In genomic region chr16:46010153-46010905, GRCm38 (mm10) we compare ENCODE assay signal across 8 mouse cellular contexts. TPM values are rescaled to one million over a fixed set of nuclear protein-coding genes. Genes with fewer than 3 reads are reported as not detected.
DNase-seq lines count a peak whose midpoint lies in the region; ATAC-seq and TF ChIP-seq lines count a peak whose summit lies in the region.

Gene Plcxd2 (minus strand): TSS chr16:46010218.

- WGBS in limb, embryonic 13.5 days, result under 1% methylated on average over 39 of the region's 39 CpGs
- under 1% methylated on average over 39 of the region's 39 CpGs for WGBS in midbrain, embryonic 15.5 days

- peak within 1 kb of the TSS; percentile 75; the same call in 1 of the 2 replicates for H3K27ac ChIP-seq in limb, embryonic 13.5 days
- peak within 1 kb of the TSS; percentile 81 for H3K27ac ChIP-seq in midbrain, embryonic 15.5 days

- ATAC-seq in erythroblast, adult 5-6 weeks (replicated peaks; ENCODE audit: low FRiP score, poor library complexity, severe bottlenecking), result peak; percentile 92
- ATAC-seq in limb, embryonic 13.5 days (ENCODE audit: low FRiP score, low read depth), result peak; percentile 99
- peak; percentile 99 for ATAC-seq in midbrain, embryonic 15.5 days (replicated peaks)

- TF ChIP-seq POLR2A in brain, embryonic 14.5 days (IDR thresholded peaks at IDR 0.05; ENCODE audit: borderline replicate concordance, extremely low read depth, insufficient read depth, insufficient read length, poor library complexity, severe bottlenecking), result peak; percentile 79; the same call in 1 of the 2 replicates

- H3K9ac ChIP-seq in limb, embryonic 13.5 days, result peak within 1 kb of the TSS; percentile 73
- H3K9ac ChIP-seq in midbrain, embryonic 15.5 days, result peak within 1 kb of the TSS; percentile 71

- H3K36me3 ChIP-seq in limb, embryonic 13.5 days, result no peaks in the 10 kb centered on the region
- H3K36me3 ChIP-seq in midbrain, embryonic 15.5 days (replicated peaks), result no peaks in the 10 kb centered on the region

- DNase-seq in A20 (ENCODE audit: low read depth, low spot score), result peak; percentile 97
- peak; percentile 98 for DNase-seq in brain, embryonic 14.5 days (ENCODE audit: low read depth)
- DNase-seq in heart, adult 9 months (ENCODE audit: low spot score in 2 of 2), result peak; percentile 95
- DNase-seq in kidney, adult 9 months, result peak; percentile 97
- DNase-seq in spleen, adult 18-20 months, result peak; percentile 90 to 93

- peaks cover 16% of the 10 kb centered on the region for H3K4me1 ChIP-seq in limb, embryonic 13.5 days
- H3K4me1 ChIP-seq in midbrain, embryonic 15.5 days, result peaks cover 19% of the 10 kb centered on the region

- H3K27me3 ChIP-seq in limb, embryonic 13.5 days, result peaks cover 14% of the 10 kb centered on the region
- H3K27me3 ChIP-seq in midbrain, embryonic 15.5 days (replicated peaks), result no peaks in the 10 kb centered on the region

- H3K9me3 ChIP-seq in limb, embryonic 13.5 days, result no peaks in the 10 kb centered on the region
- H3K9me3 ChIP-seq in midbrain, embryonic 15.5 days, result no peaks in the 10 kb centered on the region

- peak within 1 kb of the TSS; percentile 95 for H3K4me2 ChIP-seq in limb, embryonic 13.5 days (replicated peaks)
- peak within 1 kb of the TSS; percentile 81 for H3K4me2 ChIP-seq in midbrain, embryonic 15.5 days

- TF ChIP-seq CTCF in brain, embryonic 14.5 days (IDR thresholded peaks at IDR 0.05; ENCODE audit: borderline replicate concordance, extremely low read depth, insufficient read depth, insufficient read length), result no peak

- peak within 1 kb of the TSS; percentile 59 for H3K4me3 ChIP-seq in limb, embryonic 13.5 days
- H3K4me3 ChIP-seq in midbrain, embryonic 15.5 days, result peak within 1 kb of the TSS; percentile 89

RNA-seq across cellular contexts. Expression of gene Plcxd2, which starts in this region (rescaled TPM):
- polyA plus RNA-seq in brain, embryonic 14.5 days (2012; rRNA removed), result 11.1 and 11.4 TPM in 2 replicates
- 0.77 and 0.84 TPM in 2 replicates for total RNA-seq in erythroblast, adult 5-6 weeks (2015; ENCODE audit: low replicate concordance)
- 0.26 and 0.42 TPM in 2 replicates for total RNA-seq in erythroblast, adult 5-6 weeks (2017; ENCODE audit: low replicate concordance)
- polyA plus RNA-seq in limb, embryonic 13.5 days (2015; fragmentation: Nextera tagmentation; extraction: Ambion mirVana), result 2.3 and 2.7 TPM in 2 replicates
- polyA plus RNA-seq in midbrain, embryonic 15.5 days (2015; fragmentation: Nextera tagmentation; extraction: Ambion mirVana), result 12.4 and 12.9 TPM in 2 replicates

Comparison
In these comparisons a context has a peak if more than half of its experiments do, and no peak if none do; other contexts are left out.
1. Peak in every context shown above with its lines: DNase-seq, ATAC-seq, H3K4me3 ChIP-seq and H3K27ac ChIP-seq.
2. Peak in ATAC-seq in erythroblast, adult 5-6 weeks; RNA of the gene not detected or under 1 TPM.